Mouse (Mus musculus): ENCODE results near the gene Gm9045.

- TF ChIP-seq CTCF (IDR thresholded peaks at IDR 0.05; ENCODE audit: borderline replicate concordance, extremely low read depth, insufficient read depth, insufficient read length) (no peak), POLR2A (IDR thresholded peaks at IDR 0.05; ENCODE audit: borderline replicate concordance, extremely low read depth, insufficient read depth, insufficient read length, poor library complexity, severe bottlenecking) (no peak)
Observed at GRCm38 (mm10) chr10:118294938-118295337, 42.7 kb downstream of the Gm9045 start, which contains the start of gene Iltifb.
